In genomic region chr9:104062430-104063243, GRCm38 (mm10) we compare ENCODE assay signal across 8 mouse cellular contexts. TPM values are rescaled to one million over a fixed set of nuclear protein-coding genes. Genes with fewer than 3 reads are reported as not detected.
A peak's percentile ranks its signal among the peaks of the same experiment; 100 is the strongest.
DNase-seq lines count a peak whose midpoint lies in the region; ATAC-seq and TF ChIP-seq lines count a peak whose summit lies in the region.

Gene Uba5, minus strand, starts transcription at chr9:104063134.

- DNase-seq in frontal cortex, adult 2 months (ENCODE audit: extremely low spot score in 1 of 2, low spot score in 1 of 2): peak in 1 of 2 experiments; percentile 7
- DNase-seq in frontal cortex, postnatal 25 days (ENCODE audit: low spot score in 2 of 2): no peak
- DNase-seq in heart, adult 11 months: peak; percentile 97
- peak; percentile 67 for DNase-seq in liver, embryonic 11.5 days (ENCODE audit: low spot score)
- peak; percentile 76 for DNase-seq in neural tube, embryonic 10.5 days (ENCODE audit: extremely low spot score, low spot score)
- peak; percentile 60 for DNase-seq in thymus, adult 2 months

- WGBS in kidney, embryonic 14.5 days: under 1% methylated on average over 59 of the region's 59 CpGs
- under 1% methylated on average over 59 of the region's 59 CpGs for WGBS in liver, embryonic 11.5 days
- WGBS in thymus, adult 2 months: under 1% methylated on average over 59 of the region's 59 CpGs

- no peaks in the 10 kb centered on the region for H3K27me3 ChIP-seq in kidney, embryonic 14.5 days (ENCODE audit: control insufficient read depth, insufficient read depth, low read length)
- no peaks in the 10 kb centered on the region for H3K27me3 ChIP-seq in liver, embryonic 11.5 days (replicated peaks; ENCODE audit: control insufficient read depth, insufficient read depth, low read length)
- no peaks in the 10 kb centered on the region for H3K27me3 ChIP-seq in thymus, adult 2 months (ENCODE audit: control insufficient read depth, insufficient read depth, low read length)

- H3K4me2 ChIP-seq in kidney, embryonic 14.5 days (replicated peaks; ENCODE audit: low read depth, low read length): peak within 1 kb of the TSS; percentile 72
- H3K4me2 ChIP-seq in liver, embryonic 11.5 days: peak within 1 kb of the TSS; percentile 89

- H3K9ac ChIP-seq in kidney, embryonic 14.5 days (ENCODE audit: low read depth, low read length): peak within 1 kb of the TSS; percentile 91
- H3K9ac ChIP-seq in liver, embryonic 11.5 days (ENCODE audit: low read depth, low read length): peak within 1 kb of the TSS; percentile 77

- peaks cover 5% of the 10 kb centered on the region; the same call in 1 of the 2 replicates for H3K4me1 ChIP-seq in cortical plate, adult 2 months (ENCODE audit: control insufficient read depth, insufficient read depth, low read length)
- H3K4me1 ChIP-seq in kidney, embryonic 14.5 days (ENCODE audit: control insufficient read depth, insufficient read depth, low read length): peaks cover 10% of the 10 kb centered on the region
- peaks cover 9% of the 10 kb centered on the region for H3K4me1 ChIP-seq in liver, embryonic 11.5 days (replicated peaks; ENCODE audit: control insufficient read depth, insufficient read depth, low read length)
- peaks cover 6% of the 10 kb centered on the region for H3K4me1 ChIP-seq in thymus, adult 2 months (replicated peaks; ENCODE audit: control insufficient read depth, insufficient read depth, low read length)

- H3K36me3 ChIP-seq in kidney, embryonic 14.5 days (ENCODE audit: control insufficient read depth, insufficient read depth, low read length): peaks cover 24% of the 10 kb centered on the region
- H3K36me3 ChIP-seq in liver, embryonic 11.5 days (ENCODE audit: control insufficient read depth, insufficient read depth, low read length): peaks cover 5% of the 10 kb centered on the region; the same call in 1 of the 2 replicates
- H3K36me3 ChIP-seq in thymus, adult 2 months (ENCODE audit: control insufficient read depth, insufficient read depth, low read length): 0 out of 2 replicates have a peak, but pooled peaks cover 2% of the 10 kb centered on the region

- TF ChIP-seq POLR2A in cortical plate, adult 2 months (IDR thresholded peaks at IDR 0.05; ENCODE audit: extremely low read depth, insufficient read depth, low read length): peak; percentile 49; the same call in 1 of the 2 replicates
- no peak for TF ChIP-seq POLR2A in thymus, adult 2 months (IDR thresholded peaks at IDR 0.05; ENCODE audit: control insufficient read depth, extremely low read depth, insufficient read depth, low read length, poor library complexity)

- peak within 1 kb of the TSS; percentile 70 for H3K4me3 ChIP-seq in cortical plate, adult 2 months (ENCODE audit: insufficient read depth, low read length)
- H3K4me3 ChIP-seq in kidney, embryonic 14.5 days (ENCODE audit: low read length): peak within 1 kb of the TSS; percentile 99
- peak within 1 kb of the TSS; percentile 88 for H3K4me3 ChIP-seq in liver, embryonic 11.5 days (ENCODE audit: low read depth, low read length)
- peak within 1 kb of the TSS; percentile 99 for H3K4me3 ChIP-seq in thymus, adult 2 months (ENCODE audit: control insufficient read depth, insufficient read depth, low read length)

- no peak for TF ChIP-seq CTCF in cortical plate, adult 2 months (IDR thresholded peaks at IDR 0.05; ENCODE audit: extremely low read depth, insufficient read depth, low read length)
- no peak for TF ChIP-seq CTCF in thymus, adult 2 months (IDR thresholded peaks at IDR 0.05; ENCODE audit: borderline replicate concordance, control insufficient read depth, extremely low read depth, insufficient read depth, low read length, poor library complexity)

- no peaks in the 10 kb centered on the region for H3K9me3 ChIP-seq in kidney, embryonic 14.5 days (ENCODE audit: control insufficient read depth, low read length)
- no peaks in the 10 kb centered on the region for H3K9me3 ChIP-seq in liver, embryonic 11.5 days (ENCODE audit: control insufficient read depth, low read length)

- peak; percentile 80; the same call in 1 of the 2 replicates for ATAC-seq in kidney, embryonic 14.5 days (ENCODE audit: low FRiP score, low TSS enrichment)
- peak; percentile 76 for ATAC-seq in liver, embryonic 11.5 days (replicated peaks; ENCODE audit: low FRiP score)

- H3K27ac ChIP-seq in cortical plate, adult 2 months (ENCODE audit: insufficient read depth, low read length): peak within 1 kb of the TSS; percentile 1; the same call in 1 of the 2 replicates
- H3K27ac ChIP-seq in kidney, embryonic 14.5 days (ENCODE audit: low read depth, low read length): no peak within 1 kb of the TSS; the same call in 1 of the 2 replicates
- H3K27ac ChIP-seq in liver, embryonic 11.5 days (ENCODE audit: low read depth, low read length): no peak within 1 kb of the TSS; the same call in 1 of the 2 replicates
- H3K27ac ChIP-seq in thymus, adult 2 months (ENCODE audit: control insufficient read depth, insufficient read depth, low read length): peak within 1 kb of the TSS; percentile 18; the same call in 1 of the 2 replicates

RNA-seq across cellular contexts. Expression of gene Uba5, which starts in this region (rescaled TPM):
- polyA plus RNA-seq in frontal cortex, adult 2 months (2012; rRNA removed): 55.9 and 57.5 TPM in 2 replicates
- polyA plus RNA-seq in cortical plate, adult 2 months (2012; rRNA removed): 55.7 and 58.3 TPM in 2 replicates
- 44.7 and 59.3 TPM in 2 replicates for polyA plus RNA-seq in kidney, embryonic 14.5 days (2014; fragmentation: Nextera tagmentation; extraction: Ambion mirVana)
- polyA plus RNA-seq in liver, embryonic 11.5 days (2014; fragmentation: Nextera tagmentation; extraction: Ambion mirVana): 41.7 and 42.2 TPM in 2 replicates
- polyA plus RNA-seq in thymus, adult 2 months (2012; rRNA removed): 16.8 and 19.1 TPM in 2 replicates

Comparison
In these comparisons a context has a peak if more than half of its experiments do, and no peak if none do; other contexts are left out.
1. DNase-seq: peak in heart, adult 11 months (single experiment), liver, embryonic 11.5 days (single experiment), neural tube, embryonic 10.5 days (single experiment) and thymus, adult 2 months (single experiment); none in frontal cortex, postnatal 25 days (0 of 2).
2. H3K27ac ChIP-seq: peak in cortical plate, adult 2 months (single experiment) and thymus, adult 2 months (single experiment); none in kidney, embryonic 14.5 days (single experiment) and liver, embryonic 11.5 days (single experiment).
3. Peak in every context shown above with its lines, with median percentiles within 50 percentile points of each other: H3K4me3 ChIP-seq.